Mouse (Mus musculus) brain, embryonic 14.5 days (tissue): ENCODE results near the gene Eif4g3.

Source experiments
- CTCF ChIP-seq: fragments of 200-500 bp; IDR thresholded peaks from 2 replicates; pipeline ENCODE4 v1.5.1; 2012; ENCODE audit warnings: inconsistent platforms, mild to moderate bottlenecking, moderate library complexity, borderline replicate concordance; ENCODE audit not compliant: insufficient read depth, insufficient read length; ENCODE audit errors: extremely low read depth
- POLR2A ChIP-seq: fragments of 200-500 bp; IDR thresholded peaks from 2 replicates; pipeline ENCODE4 v1.6.1; 2012; ENCODE audit warnings: mild to moderate bottlenecking, inconsistent platforms, borderline replicate concordance; ENCODE audit not compliant: poor library complexity, insufficient read depth, insufficient read length, severe bottlenecking; ENCODE audit errors: extremely low read depth

DNA sequence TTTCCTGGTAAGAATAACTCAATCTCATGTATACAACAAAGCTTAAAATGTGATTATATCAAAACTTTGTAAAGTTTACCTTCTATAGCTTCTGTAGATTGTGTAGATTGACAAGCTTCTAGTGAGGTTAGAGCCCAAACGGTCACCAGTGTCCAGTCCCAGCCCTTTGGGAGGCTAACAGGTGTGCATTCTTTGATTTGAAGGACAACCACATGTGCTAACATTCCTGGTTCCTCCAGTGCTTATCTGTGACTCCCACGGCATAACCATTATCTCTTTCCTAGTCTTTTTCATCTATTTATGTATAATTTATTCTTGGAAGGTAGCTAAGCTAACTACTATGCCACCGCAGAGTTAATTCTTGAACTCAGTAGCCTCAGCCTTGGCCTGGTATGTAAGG lies 207.9 kb downstream of the Eif4g3 start:
- TF ChIP-seq CTCF (no peak), POLR2A (no peak)
